Mouse (Mus musculus) intestine, embryonic 15.5 days (tissue): ENCODE data around the gene Nup153. TPM values are rescaled to one million over a fixed set of nuclear protein-coding genes. Genes with fewer than 3 reads are reported as not detected.

Experiments
- ATAC-seq: fragments of 200-750 bp; cut with Nextera tagmentation; 2 replicates; pipeline ENCODE4 v1.8.0; 2017; ENCODE audit warnings: moderate TSS enrichment, moderate library complexity
- H3K27ac ChIP-seq: fragments of 300-500 bp; sonication (generic); 2 replicates; pipeline ENCODE4 v1.5.1; 2015; ENCODE audit warnings: mild to moderate bottlenecking, inconsistent platforms
- H3K27me3 ChIP-seq: fragments of 300-500 bp; sonication (generic); replicated peaks from 2 replicates; pipeline ENCODE4 v1.6.1; 2015; ENCODE audit warnings: inconsistent platforms
- H3K36me3 ChIP-seq: fragments of 300-500 bp; sonication (generic); 2 replicates; pipeline ENCODE4 v1.6.1; 2015; ENCODE audit warnings: inconsistent platforms
- H3K4me1 ChIP-seq: fragments of 300-500 bp; sonication (generic); replicated peaks from 2 replicates; pipeline ENCODE4 v1.6.1; 2015; ENCODE audit warnings: inconsistent platforms
- H3K4me2 ChIP-seq: fragments of 300-500 bp; sonication (generic); replicated peaks from 2 replicates; pipeline ENCODE4 v1.6.1; 2015; ENCODE audit warnings: mild to moderate bottlenecking, inconsistent platforms
- H3K4me3 ChIP-seq: fragments of 300-500 bp; sonication (generic); replicated peaks from 2 replicates; pipeline ENCODE4 v1.5.1; 2015; ENCODE audit warnings: inconsistent platforms
- H3K9ac ChIP-seq: fragments of 300-500 bp; sonication (generic); 2 replicates; pipeline ENCODE4 v1.6.1; 2015; ENCODE audit warnings: inconsistent platforms
- H3K9me3 ChIP-seq: fragments of 300-500 bp; sonication (generic); 2 replicates; pipeline ENCODE4 v1.6.1; 2016; ENCODE audit warnings: inconsistent platforms
- WGBS: fragments of 180-500 bp; shearing (Covaris S2); methylation state at CpG from one replicate; pipeline ENCODE4 v1.1.7; 2015; 5-methylcytosine and 5-hydroxymethylcytosine counted together
- polyA plus RNA-seq: library from polyadenylated mRNA; unstranded; fragments of >200 nt; fragmentation: Nextera tagmentation; extraction: Ambion mirVana; gene quantifications from 2 replicates; pipeline ENCODE4 v1.2.1, GENCODE M21; 2015

Gene Nup153
- polyA plus RNA-seq, 1 experiment from 2014 or later = 21.4 TPM

DNA sequence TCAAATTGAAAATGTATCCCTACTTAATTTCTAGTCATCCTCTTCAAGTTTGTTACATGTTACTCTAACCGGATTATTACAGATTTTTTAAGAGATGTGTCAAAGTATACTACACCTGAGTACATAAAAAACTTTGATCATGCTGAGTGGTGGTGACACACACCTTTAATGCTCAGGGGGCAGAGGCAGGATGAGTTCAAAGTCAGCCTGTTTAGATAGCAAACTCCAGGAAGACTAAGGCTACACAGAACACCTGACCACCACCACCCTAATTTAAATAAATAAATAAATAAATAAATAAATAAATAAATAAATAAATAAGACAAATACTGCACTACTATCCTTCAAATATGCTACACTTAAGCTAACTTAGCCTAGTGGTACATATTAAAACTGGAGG is 31.8 kb downstream of the Nup153 start:
- no peak overlapping the region for H3K27ac ChIP-seq
- H3K9me3 ChIP-seq = no peaks in the 10 kb centered on the region
- H3K4me3 ChIP-seq = no peak overlapping the region
- H3K4me2 ChIP-seq = no peak overlapping the region
- 89% methylated on average over 1 of the region's 1 CpGs for WGBS
- no peak overlapping the region for H3K9ac ChIP-seq
- no peaks in the 10 kb centered on the region for H3K36me3 ChIP-seq
- no peaks in the 10 kb centered on the region for H3K27me3 ChIP-seq
- no peaks in the 10 kb centered on the region for H3K4me1 ChIP-seq
- ATAC-seq = peak; percentile 58; the same call in 1 of the 2 replicates

DNA sequence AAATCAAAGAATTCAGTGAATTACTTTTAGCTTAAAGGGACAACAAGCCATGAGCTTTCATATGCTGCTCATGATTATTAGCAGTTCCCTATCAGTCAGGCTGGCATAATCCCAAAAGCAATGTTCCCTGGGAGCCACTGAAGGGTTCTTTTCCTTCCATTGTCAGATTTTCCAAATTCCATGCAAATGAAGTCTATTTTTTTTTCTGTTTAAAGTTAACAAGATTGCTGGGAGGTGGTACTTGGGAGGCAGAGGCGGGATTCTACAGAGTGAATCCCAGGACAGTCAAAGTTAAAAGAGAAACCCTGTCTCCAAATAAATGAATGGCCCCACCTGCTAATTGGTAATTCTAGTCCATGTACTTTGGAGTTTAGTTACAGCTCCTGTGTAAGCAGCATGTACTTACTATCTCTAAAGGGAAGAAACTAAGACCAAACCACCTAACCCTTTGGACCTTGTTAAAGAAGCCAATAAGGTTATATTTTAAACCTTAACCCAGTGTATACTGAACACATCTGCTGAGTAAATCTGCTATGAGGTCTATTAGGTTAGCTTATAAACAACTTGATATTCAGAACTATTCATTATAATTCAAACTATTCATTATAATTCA is 32.3 kb downstream of the Nup153 start:
- H3K4me1 ChIP-seq = no peaks in the 10 kb centered on the region
- no peaks in the 10 kb centered on the region for H3K27me3 ChIP-seq
- peak; percentile 76; the same call in 1 of the 2 replicates for ATAC-seq
- no peak overlapping the region for H3K9ac ChIP-seq
- 0 out of 2 replicates have a peak, but pooled peaks cover 2% of the 10 kb centered on the region for H3K36me3 ChIP-seq
- 85% methylated on average over 1 of the region's 1 CpGs for WGBS
- H3K27ac ChIP-seq = no peak overlapping the region
- no peak overlapping the region for H3K4me2 ChIP-seq
- no peaks in the 10 kb centered on the region for H3K9me3 ChIP-seq
- H3K4me3 ChIP-seq = no peak overlapping the region

DNA sequence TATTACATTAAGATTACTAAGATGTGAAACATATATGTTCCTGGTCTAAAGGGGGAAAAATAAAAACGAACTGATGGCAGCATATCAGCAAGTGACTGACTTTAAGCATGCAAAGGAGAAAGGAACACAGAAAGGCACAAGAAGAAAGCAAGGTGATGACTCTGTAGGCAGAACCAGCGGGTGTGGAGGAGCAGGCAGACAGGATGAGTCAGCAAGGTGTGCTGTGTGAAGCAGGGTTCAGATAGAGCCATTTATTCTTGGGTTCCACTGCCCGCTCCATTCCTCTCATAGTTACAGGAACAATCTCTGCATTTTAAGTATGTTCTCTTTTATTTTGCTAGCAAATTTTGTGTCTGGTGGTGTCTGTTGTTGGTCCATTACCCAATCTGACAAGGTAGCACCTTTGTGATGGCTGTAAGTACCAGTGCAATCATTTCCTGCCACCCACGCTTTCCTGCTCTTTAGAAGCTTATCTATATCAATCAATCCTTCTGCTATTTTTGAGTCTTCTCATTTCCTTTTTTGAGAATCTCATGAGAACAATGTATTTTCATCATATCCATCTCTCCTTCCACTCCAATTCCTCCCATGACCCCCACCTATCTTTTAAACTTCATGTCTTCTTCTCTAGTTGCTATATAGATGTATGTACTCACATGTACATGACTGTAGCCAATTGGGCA is 37.0 kb downstream of the Nup153 start:
- 84% methylated on average over 4 of the region's 4 CpGs for WGBS
- H3K27me3 ChIP-seq = no peaks in the 10 kb centered on the region
- no peak overlapping the region for H3K9ac ChIP-seq
- H3K4me1 ChIP-seq = no peaks in the 10 kb centered on the region
- H3K9me3 ChIP-seq = no peaks in the 10 kb centered on the region
- H3K36me3 ChIP-seq = peaks cover 11% of the 10 kb centered on the region; the same call in 1 of the 2 replicates
- no peak overlapping the region for H3K27ac ChIP-seq
- no peak for ATAC-seq
- no peak overlapping the region for H3K4me3 ChIP-seq
- H3K4me2 ChIP-seq = no peak overlapping the region

DNA sequence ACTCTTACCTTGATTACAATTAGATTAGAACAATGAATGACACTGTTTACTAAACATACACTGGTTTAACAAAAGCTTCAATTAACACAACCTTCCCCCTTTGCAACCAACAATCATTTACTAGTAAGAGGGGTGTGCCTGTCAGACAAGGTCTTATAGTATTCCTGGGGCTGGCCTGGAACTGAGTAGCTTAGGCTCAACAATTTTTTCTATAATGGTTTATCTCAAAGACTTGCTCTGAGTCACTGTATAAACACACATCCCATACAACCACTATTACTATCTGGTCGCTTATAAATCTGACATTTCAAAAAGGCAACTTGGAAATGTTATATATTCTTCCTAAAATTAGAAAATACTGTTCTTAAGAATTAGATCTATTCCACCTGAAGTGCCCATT is 44.4 kb downstream of the Nup153 start:
- ATAC-seq = no peak
- no peaks in the 10 kb centered on the region for H3K27me3 ChIP-seq
- no peak overlapping the region for H3K27ac ChIP-seq
- no peak overlapping the region for H3K9ac ChIP-seq
- peaks cover 11% of the 10 kb centered on the region; the same call in 1 of the 2 replicates for H3K36me3 ChIP-seq
- H3K9me3 ChIP-seq = no peaks in the 10 kb centered on the region
- 76% methylated on average over 1 of the region's 1 CpGs for WGBS
- H3K4me1 ChIP-seq = no peaks in the 10 kb centered on the region
- no peak overlapping the region for H3K4me2 ChIP-seq
- H3K4me3 ChIP-seq = no peak overlapping the region

DNA sequence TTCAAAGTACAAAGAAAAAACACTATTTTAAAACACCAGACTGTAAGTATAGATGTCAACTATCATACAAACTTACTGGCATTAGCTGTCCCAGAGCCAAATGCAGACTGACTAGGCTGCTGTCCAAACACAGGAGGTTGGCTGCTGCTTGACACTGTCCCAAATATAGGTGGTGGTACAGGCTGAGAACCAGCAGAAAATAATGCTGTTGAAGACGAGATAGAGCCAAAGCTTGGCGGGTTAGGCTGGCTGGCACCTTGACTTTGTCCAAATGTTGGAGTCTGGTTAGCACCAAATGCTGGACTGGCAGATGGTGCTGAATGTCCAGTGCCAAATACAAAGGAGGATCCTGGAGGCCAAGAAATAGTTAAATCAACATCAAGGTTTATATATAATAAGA is 44.8 kb downstream of the Nup153 start:
- H3K27me3 ChIP-seq = no peaks in the 10 kb centered on the region
- H3K4me2 ChIP-seq = no peak overlapping the region
- no peak overlapping the region for H3K4me3 ChIP-seq
- WGBS = 79% methylated on average over 2 of the region's 2 CpGs
- H3K4me1 ChIP-seq = no peaks in the 10 kb centered on the region
- no peak overlapping the region for H3K27ac ChIP-seq
- ATAC-seq = no peak
- no peaks in the 10 kb centered on the region for H3K9me3 ChIP-seq
- H3K9ac ChIP-seq = no peak overlapping the region
- H3K36me3 ChIP-seq = peaks cover 12% of the 10 kb centered on the region

DNA sequence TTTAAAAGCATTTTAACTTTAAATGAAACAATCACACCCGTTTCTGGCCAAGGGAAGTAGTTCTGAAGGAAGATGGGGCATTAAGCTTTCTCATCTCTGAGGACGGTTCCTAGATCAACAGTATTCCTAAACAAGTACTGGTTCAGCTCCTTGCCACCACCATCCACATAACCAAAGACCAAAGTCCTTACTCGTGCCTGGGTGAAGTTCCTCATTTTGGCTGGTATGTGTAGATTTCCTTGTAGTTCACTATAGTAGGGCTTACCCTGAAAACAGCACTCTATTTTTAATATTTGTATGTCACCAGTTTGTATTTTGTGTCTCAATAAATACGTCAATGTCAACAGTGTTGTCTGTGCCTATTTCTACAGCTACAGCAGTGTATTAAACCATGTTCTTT is 50.0 kb downstream of the Nup153 start:
- WGBS = 84% methylated on average over 4 of the region's 4 CpGs
- ATAC-seq = no peak
- H3K36me3 ChIP-seq = peaks cover 5% of the 10 kb centered on the region

DNA sequence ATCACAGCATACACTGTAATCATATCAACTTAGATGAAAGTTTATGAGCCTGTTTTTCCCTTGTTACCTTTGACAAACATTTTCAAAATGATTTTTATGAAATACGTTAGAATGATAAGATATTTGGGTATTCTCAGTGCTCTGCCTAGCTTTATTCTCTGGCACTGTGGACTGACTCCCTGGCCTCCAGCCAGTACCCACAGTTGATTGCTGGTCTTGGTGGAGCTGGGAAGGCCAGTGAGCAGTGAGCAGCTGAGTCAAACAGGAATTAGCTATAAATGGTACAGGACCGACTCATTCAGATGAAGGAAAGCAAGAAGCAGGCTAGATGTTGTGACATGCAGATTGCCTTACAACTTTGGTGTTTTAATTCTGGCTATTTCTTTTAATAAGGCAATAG is 53.1 kb downstream of the Nup153 start:
- Histone ChIP-seq H3K4me1 (0 out of 2 replicates have a peak, but pooled peaks cover 6% of the 10 kb centered on the region), H3K4me3 (no peak overlapping the region), H3K9ac (no peak overlapping the region), H3K27me3 (no peaks in the 10 kb centered on the region), H3K36me3 (peaks cover 7% of the 10 kb centered on the region), H3K27ac (no peak overlapping the region), H3K4me2 (no peak overlapping the region), H3K9me3 (no peaks in the 10 kb centered on the region)
- 84% methylated on average over 2 of the region's 2 CpGs for WGBS
- no peak for ATAC-seq

More for the DNA sequence above, 50.0 kb downstream of the Nup153 start:
- H3K27ac ChIP-seq = no peak overlapping the region
- no peaks in the 10 kb centered on the region for H3K4me1 ChIP-seq
- H3K9me3 ChIP-seq = no peaks in the 10 kb centered on the region
- H3K27me3 ChIP-seq = no peaks in the 10 kb centered on the region
- no peak overlapping the region for H3K4me3 ChIP-seq
- no peak overlapping the region for H3K9ac ChIP-seq
- no peak overlapping the region for H3K4me2 ChIP-seq

DNA sequence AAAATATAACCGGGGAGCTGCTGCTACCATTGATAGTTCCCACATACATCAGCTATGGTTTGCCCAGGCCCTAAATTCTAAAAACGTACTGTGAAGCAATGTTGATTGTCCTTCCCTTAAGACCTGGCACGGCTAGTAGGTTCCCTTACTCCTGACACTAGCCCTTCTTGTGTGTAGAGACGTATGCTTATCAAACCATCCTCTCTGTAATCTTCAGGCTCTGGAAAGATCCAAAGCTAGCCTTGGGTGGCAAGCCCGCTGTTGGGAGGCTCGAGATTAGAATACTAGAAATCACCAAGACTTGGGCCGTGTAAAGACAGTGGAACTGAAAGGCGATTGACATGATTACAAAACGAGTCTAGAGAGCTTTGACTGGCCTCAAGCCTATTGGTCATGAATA is 57.2 kb downstream of the Nup153 start:
- Histone ChIP-seq H3K4me3 (peak overlapping the region; percentile 95), H3K4me2 (peak overlapping the region; percentile 84), H3K27ac (no peak overlapping the region), H3K36me3 (0 out of 2 replicates have a peak, but pooled peaks cover 2% of the 10 kb centered on the region), H3K27me3 (no peaks in the 10 kb centered on the region; the same call in 1 of the 2 replicates), H3K4me1 (0 out of 2 replicates have a peak, but pooled peaks cover 6% of the 10 kb centered on the region), H3K9me3 (no peaks in the 10 kb centered on the region), H3K9ac (peak overlapping the region; percentile 81)
- WGBS = 62% methylated on average over 9 of the region's 9 CpGs
- ATAC-seq = no peak

DNA sequence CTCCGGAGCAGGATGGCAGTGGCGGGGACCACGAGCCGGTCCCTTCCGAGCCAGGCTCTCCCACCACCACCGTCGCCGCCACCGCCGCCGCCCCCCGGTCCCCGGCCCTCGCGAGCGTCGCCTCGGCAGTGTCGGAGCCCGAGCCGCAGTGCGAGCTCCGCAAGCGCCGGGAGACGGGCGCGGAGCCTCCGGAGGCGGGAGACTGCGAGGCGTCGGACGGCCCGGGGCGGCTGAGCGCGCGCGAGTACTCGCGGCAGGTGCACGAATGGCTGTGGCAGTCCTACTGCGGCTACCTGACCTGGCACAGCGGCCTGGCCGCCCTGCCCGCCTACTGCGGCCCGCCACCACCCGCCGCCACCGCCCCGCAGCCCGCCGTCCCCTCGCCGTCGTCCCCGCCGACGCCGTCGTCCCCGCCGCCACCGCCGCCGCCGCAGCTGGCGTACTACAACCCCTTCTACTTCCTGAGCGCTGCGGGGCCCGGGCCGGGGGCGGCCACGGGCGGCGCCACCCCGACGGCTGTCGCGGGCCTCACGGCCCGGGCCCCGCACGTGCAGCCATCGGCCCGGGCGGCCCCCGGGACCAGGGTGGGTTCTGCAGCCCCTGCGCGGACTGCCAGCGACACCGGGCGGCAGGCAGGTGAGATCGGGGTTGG is 58.0 kb downstream of the Nup153 start:
- H3K27ac ChIP-seq = peak overlapping the region; percentile 77
- H3K27me3 ChIP-seq = no peaks in the 10 kb centered on the region; the same call in 1 of the 2 replicates
- under 1% methylated on average over 85 of the region's 96 CpGs for WGBS
- no peaks in the 10 kb centered on the region for H3K9me3 ChIP-seq
- peak overlapping the region; percentile 81 for H3K9ac ChIP-seq
- H3K4me2 ChIP-seq = peak overlapping the region; percentile 84
- peak; percentile 83 for ATAC-seq
- H3K36me3 ChIP-seq = 0 out of 2 replicates have a peak, but pooled peaks cover 2% of the 10 kb centered on the region
- H3K4me1 ChIP-seq = 0 out of 2 replicates have a peak, but pooled peaks cover 6% of the 10 kb centered on the region
- H3K4me3 ChIP-seq = peak overlapping the region; percentile 95

DNA sequence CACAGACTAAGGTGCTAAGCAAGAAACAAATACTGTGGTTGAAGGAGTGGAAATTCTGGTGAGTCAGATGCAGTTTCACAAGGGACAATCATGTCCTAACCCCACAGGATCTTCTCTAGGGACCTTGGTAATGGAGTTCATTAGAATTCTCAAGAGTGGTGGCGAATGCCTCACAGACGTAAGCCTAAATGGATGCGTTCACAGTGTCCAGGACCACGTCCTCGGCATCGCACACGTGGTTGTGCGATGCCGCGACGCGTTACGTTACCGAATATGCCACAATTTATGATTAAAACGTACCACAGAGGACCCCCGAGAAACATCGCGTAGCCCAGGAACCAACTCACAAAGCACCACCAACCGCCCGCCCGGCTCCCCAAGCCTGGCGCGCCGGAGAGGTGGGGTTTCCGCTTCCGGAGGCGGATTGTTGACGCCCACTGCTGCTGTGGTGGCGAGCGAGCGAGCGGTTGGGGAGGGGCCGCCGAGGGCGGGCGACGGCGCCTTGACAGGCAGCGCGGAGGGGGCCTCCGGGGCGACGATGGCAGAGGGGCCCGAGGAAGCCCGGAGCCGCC is 58.6 kb downstream of the Nup153 start, which contains the start of gene Fam8a1:
Gene Fam8a1 (plus strand): TSS at position 475 of the 572 bp plus-strand sequence.
- Histone ChIP-seq H3K4me3 (peak within 1 kb of the TSS; percentile 95), H3K9me3 (no peaks in the 10 kb centered on the region), H3K27me3 (no peaks in the 10 kb centered on the region; the same call in 1 of the 2 replicates), H3K36me3 (0 out of 2 replicates have a peak, but pooled peaks cover 2% of the 10 kb centered on the region), H3K27ac (peak within 1 kb of the TSS; percentile 77), H3K4me1 (0 out of 2 replicates have a peak, but pooled peaks cover 6% of the 10 kb centered on the region), H3K9ac (peak within 1 kb of the TSS; percentile 81), H3K4me2 (peak within 1 kb of the TSS; percentile 84)
- ATAC-seq = peak; percentile 98
- WGBS = under 1% methylated on average over 41 of the region's 46 CpGs

DNA sequence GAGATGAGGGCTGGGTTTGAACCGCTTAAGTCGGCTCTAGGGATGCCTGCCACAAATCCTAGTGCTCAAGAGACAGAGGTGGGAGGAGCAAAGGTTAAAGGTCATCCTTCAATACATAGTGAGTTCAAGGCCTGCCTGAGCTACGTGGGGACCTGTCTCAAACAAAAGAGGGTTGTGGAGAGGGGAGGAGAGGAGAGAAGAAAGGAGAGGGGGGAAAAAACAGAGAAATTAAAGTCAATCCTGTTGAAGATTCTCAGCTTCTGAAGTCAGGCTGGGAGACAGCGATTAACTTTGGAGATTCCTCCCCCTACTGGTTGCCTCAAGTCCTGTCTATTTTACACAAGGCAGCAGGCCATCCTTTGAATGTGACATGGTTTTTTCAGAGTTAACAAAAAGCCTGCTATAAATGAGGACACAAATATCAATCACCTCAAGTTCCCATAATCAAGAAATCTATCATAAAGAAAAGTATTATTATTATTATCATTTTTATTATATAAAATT is 64.2 kb downstream of the Nup153 start:
- 43% methylated on average over 4 of the region's 4 CpGs for WGBS
- Histone ChIP-seq H3K4me1 (no peaks in the 10 kb centered on the region), H3K27me3 (no peaks in the 10 kb centered on the region; the same call in 1 of the 2 replicates), H3K9me3 (no peaks in the 10 kb centered on the region), H3K4me3 (no peak overlapping the region), H3K9ac (no peak overlapping the region), H3K4me2 (no peak overlapping the region), H3K36me3 (no peaks in the 10 kb centered on the region), H3K27ac (no peak overlapping the region)
- no peak for ATAC-seq

DNA sequence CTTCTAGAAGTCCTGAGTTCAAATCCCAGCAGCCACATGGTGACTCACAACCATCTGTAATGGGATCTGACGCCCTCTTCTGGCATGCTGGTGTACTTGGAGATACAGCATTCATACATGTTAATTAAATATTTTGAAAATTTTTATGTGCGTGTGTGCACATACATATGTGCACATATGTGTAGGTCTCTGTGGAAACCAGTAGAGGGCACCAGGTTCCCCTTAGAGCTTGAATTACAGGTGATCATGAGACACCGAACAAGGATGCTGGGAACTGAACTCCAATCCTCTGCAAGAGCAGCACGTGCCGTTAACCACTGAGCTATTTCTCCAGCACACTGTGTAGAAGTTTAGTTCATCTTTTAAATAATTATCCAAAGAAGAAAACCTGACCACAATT is 68.5 kb downstream of the Nup153 start:
- H3K9me3 ChIP-seq = no peaks in the 10 kb centered on the region
- no peaks in the 10 kb centered on the region for H3K36me3 ChIP-seq
- H3K4me2 ChIP-seq = no peak overlapping the region
- H3K27me3 ChIP-seq = no peaks in the 10 kb centered on the region
- H3K4me3 ChIP-seq = no peak overlapping the region
- H3K4me1 ChIP-seq = no peaks in the 10 kb centered on the region
- 88% methylated on average over 5 of the region's 5 CpGs for WGBS
- H3K9ac ChIP-seq = no peak overlapping the region
- H3K27ac ChIP-seq = no peak overlapping the region
- no peak for ATAC-seq
